Mouse (Mus musculus) heart, embryonic 14.5 days (tissue): Measurements from ENCODE around the gene Stac3. TPM values are rescaled to one million over a fixed set of nuclear protein-coding genes. Genes with fewer than 3 reads are reported as not detected.

Source experiments
- ATAC-seq: fragments of 200-750 bp; cut with Nextera tagmentation; 2 replicates; pipeline ENCODE4 v1.8.0; 2017; ENCODE audit warnings: low read depth, moderate TSS enrichment; ENCODE audit not compliant: insufficient number of reproducible peaks, insufficient read depth, low FRiP score
- H3K27ac ChIP-seq, 2 experiments: fragments of 200-500 bp in 1 of 2; fragments of 300-500 bp in 1 of 2; sonication (generic) in 1 of 2; replicated peaks in 1 of 2; 2 replicates each; pipeline ENCODE4 v1.5.1; 2012 to 2014; ENCODE audit warnings: low read depth in 2 of 2, low read length in 2 of 2, control low read depth in 1 of 2, mild to moderate bottlenecking in 1 of 2, mixed read lengths in 1 of 2; ENCODE audit not compliant: control insufficient read depth in 1 of 2, insufficient read depth in 1 of 2
- H3K27me3 ChIP-seq: fragments of 300-500 bp; sonication (generic); 2 replicates; pipeline ENCODE4 v1.6.1; 2014; ENCODE audit warnings: mild to moderate bottlenecking, low read length, control low read depth; ENCODE audit not compliant: control insufficient read depth, insufficient read depth
- H3K36me3 ChIP-seq: fragments of 300-500 bp; sonication (generic); 2 replicates; pipeline ENCODE4 v1.6.1; 2014; ENCODE audit warnings: mild to moderate bottlenecking, control low read depth, low read length, mixed read lengths; ENCODE audit not compliant: control insufficient read depth, insufficient read depth
- H3K4me1 ChIP-seq, 2 experiments: fragments of 200-500 bp in 1 of 2; fragments of 300-500 bp in 1 of 2; sonication (generic) in 1 of 2; 2 replicates each; pipeline ENCODE4 v1.6.1; 2012 to 2014; ENCODE audit warnings: low read length in 2 of 2, control low read depth in 1 of 2, mixed read lengths in 1 of 2; ENCODE audit not compliant: control insufficient read depth in 2 of 2, insufficient read depth in 2 of 2
- H3K4me2 ChIP-seq: fragments of 300-500 bp; sonication (generic); 2 replicates; pipeline ENCODE4 v1.6.1; 2014; ENCODE audit warnings: mild to moderate bottlenecking, low read length
- H3K4me3 ChIP-seq, 2 experiments: fragments of 200-500 bp in 1 of 2; fragments of 300-500 bp in 1 of 2; sonication (generic) in 1 of 2; 2 replicates each; pipeline ENCODE4 v1.5.1; 2012 to 2014; ENCODE audit warnings: low read length in 2 of 2, mild to moderate bottlenecking in 2 of 2, control low read depth in 1 of 2, low read depth in 1 of 2, moderate library complexity in 1 of 2; ENCODE audit not compliant: control insufficient read depth in 1 of 2, insufficient read depth in 1 of 2
- H3K9ac ChIP-seq: fragments of 300-500 bp; sonication (generic); 2 replicates; pipeline ENCODE4 v1.6.1; 2014; ENCODE audit warnings: mild to moderate bottlenecking, low read length
- H3K9me3 ChIP-seq: fragments of 300-500 bp; sonication (generic); 2 replicates; pipeline ENCODE4 v1.6.1; 2016; ENCODE audit warnings: low read length, control low read depth; ENCODE audit not compliant: control insufficient read depth
- WGBS: fragments of 180-500 bp; shearing (Covaris S2); extraction: QIAGEN DNeasy Blood & Tissue Kit; methylation state at CpG from one replicate; pipeline ENCODE4 v1.1.7; 2014; 5-methylcytosine and 5-hydroxymethylcytosine counted together
- polyA plus RNA-seq: library from polyadenylated mRNA; unstranded; fragments of >200 nt; fragmentation: Nextera tagmentation; extraction: Ambion mirVana; gene quantifications from 2 replicates; pipeline ENCODE4 v1.2.1, GENCODE M21; 2014

Stac3 gene
- polyA plus RNA-seq, 1 experiment from 2014 or later = 0.31 TPM

DNA sequence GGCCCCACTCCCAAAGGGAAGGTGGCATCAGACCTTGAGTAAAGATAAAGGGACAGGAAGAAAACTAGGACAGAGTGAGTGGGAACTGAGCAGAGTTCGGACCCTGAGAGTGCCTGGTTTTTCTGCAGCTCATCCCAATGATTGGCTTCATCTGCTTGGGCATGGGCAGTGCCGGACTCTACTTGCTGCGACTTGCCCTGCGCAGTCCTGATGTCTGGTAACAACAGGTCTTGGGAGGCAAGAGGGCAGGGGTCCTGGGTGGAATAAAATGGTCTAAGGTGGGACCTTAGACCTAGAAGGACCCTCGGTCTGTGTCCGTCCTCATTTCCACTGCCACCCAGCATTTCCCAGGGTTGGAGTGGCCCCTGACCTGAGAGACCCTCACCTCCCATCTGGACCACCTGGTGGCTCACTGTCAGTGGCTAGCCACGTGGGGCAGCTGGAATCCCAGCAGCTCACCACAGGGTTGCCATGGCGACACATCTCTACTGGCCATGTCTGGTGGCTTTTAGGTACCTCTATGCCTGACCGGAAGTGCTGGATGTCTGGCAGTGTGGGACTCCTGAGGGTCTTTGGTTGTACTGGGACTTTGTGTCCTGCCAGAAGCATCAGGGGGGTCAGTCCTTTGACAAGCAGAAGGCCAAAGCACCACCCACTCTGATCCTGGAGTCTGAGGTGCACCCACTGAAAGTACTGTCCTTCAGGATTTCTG is 13.9 kb downstream of the Stac3 start:
- H3K4me1 ChIP-seq = peaks cover 39 to 48% of the 10 kb centered on the region in 2 experiments
- H3K9ac ChIP-seq = 0 out of 2 replicates have a peak overlapping the region, but pooled peaks have one; percentile 69
- H3K9me3 ChIP-seq = no peaks in the 10 kb centered on the region
- no peak overlapping the region for H3K27ac ChIP-seq
- H3K4me2 ChIP-seq = peak overlapping the region; percentile 59
- H3K4me3 ChIP-seq = peak overlapping the region in 1 of 2 experiments; percentile 13; a peak in 2 of 4 replicates
- H3K27me3 ChIP-seq = peaks cover 53% of the 10 kb centered on the region
- 32% methylated on average over 9 of the region's 9 CpGs for WGBS
- no peak for ATAC-seq
- H3K36me3 ChIP-seq = peaks cover 31% of the 10 kb centered on the region

DNA sequence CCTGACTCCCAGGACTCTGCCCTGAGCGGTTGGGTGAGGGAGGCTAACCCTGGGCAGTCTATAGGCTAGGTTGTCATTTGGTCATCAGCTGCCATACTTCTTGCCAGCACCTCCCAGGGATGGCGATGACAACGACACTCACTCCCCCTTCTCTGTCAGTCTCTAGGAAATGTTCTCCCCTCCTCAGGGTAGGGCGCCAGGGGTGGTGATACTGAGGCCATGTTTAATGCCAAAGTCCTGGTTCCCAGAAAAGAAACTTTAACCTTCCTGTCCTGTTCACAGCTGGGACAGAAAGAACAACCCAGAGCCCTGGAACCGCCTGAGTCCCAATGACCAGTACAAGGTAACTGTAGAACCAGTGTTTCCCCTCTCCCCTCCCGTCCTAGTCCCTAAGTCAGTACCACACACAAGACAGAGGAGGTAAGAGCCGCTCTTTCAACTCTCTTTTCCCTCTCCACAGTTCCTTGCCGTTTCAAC is 14.5 kb downstream of the Stac3 start:
- Histone ChIP-seq H3K9me3 (no peaks in the 10 kb centered on the region), H3K4me1 (peaks cover 39 to 51% of the 10 kb centered on the region in 2 experiments), H3K27ac (peak overlapping the region; percentile 10 to 27; a peak in 1 of 4 replicates), H3K9ac (peak overlapping the region; percentile 69), H3K36me3 (peaks cover 36% of the 10 kb centered on the region), H3K4me3 (peak overlapping the region in 1 of 2 experiments; percentile 6; a peak in 2 of 4 replicates), H3K27me3 (peaks cover 47% of the 10 kb centered on the region), H3K4me2 (peak overlapping the region; percentile 59)
- no peak for ATAC-seq
- 29% methylated on average over 8 of the region's 8 CpGs for WGBS

DNA sequence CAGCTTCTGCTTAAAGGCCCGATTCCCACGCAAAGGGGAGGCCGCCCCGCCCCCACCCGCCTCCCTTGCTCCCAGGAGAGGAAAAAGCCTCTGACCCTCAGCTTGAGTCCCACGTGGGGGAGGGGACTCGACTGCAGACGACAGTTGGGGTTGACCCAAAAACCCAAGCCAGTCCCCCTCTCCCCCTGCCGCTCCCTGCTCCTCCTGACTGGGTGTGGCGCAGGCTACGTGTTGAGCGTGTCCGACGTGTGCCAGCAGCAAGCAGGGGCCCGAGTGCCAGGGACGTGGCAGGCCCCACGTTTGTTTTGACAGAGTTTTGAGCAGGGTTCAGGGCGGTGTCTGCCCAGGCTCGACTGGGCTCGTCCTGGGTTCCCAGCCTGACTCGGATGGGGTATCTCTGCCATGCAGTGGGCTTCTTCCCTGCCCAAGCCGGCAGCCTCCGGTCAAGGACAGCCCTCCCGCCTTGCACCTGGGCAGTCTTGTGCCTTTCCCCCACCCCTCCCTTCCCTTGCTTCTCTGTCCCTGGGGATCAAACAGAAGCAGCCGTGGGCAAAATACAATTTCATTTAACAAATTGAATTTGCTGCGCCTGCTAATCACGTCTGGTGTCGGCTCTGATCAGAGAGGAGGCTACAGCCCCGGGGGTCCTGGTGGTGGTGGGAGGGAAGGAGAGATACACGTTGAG is 15.2 kb downstream of the Stac3 start:
- WGBS = 12% methylated on average over 30 of the region's 30 CpGs
- Histone ChIP-seq H3K4me2 (peak overlapping the region; percentile 59), H3K9ac (peak overlapping the region; percentile 69), H3K27me3 (peaks cover 40% of the 10 kb centered on the region), H3K4me1 (peaks cover 40 to 55% of the 10 kb centered on the region in 2 experiments), H3K9me3 (no peaks in the 10 kb centered on the region), H3K4me3 (peak overlapping the region; percentile 6 to 22; a peak in 3 of 4 replicates), H3K27ac (peak overlapping the region in 1 of 2 experiments; percentile 47; a peak in 2 of 4 replicates), H3K36me3 (peaks cover 36% of the 10 kb centered on the region)
- ATAC-seq = peak; percentile 42

DNA sequence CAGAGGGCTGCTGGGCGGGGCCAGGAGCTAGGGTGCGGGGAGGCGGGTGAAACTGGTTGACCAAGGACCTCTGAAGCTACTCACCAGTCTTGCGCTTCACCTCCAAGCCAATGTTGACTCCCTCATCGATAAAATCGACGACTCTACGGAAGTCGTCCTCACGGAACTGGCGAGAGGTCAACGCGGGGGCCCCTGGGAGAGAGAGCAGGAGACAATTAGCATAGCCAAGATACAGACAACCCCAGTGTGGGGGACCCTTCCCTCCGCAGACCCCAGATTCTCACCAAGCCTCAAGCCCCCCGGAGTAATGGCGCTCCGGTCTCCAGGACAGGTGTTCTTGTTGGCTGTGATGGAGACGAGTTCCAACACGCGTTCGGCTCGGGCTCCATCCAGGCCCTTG is 16.5 kb downstream of the Stac3 start:
- H3K27me3 ChIP-seq = peaks cover 30% of the 10 kb centered on the region
- 92% methylated on average over 22 of the region's 22 CpGs for WGBS
- no peak overlapping the region for H3K27ac ChIP-seq

DNA sequence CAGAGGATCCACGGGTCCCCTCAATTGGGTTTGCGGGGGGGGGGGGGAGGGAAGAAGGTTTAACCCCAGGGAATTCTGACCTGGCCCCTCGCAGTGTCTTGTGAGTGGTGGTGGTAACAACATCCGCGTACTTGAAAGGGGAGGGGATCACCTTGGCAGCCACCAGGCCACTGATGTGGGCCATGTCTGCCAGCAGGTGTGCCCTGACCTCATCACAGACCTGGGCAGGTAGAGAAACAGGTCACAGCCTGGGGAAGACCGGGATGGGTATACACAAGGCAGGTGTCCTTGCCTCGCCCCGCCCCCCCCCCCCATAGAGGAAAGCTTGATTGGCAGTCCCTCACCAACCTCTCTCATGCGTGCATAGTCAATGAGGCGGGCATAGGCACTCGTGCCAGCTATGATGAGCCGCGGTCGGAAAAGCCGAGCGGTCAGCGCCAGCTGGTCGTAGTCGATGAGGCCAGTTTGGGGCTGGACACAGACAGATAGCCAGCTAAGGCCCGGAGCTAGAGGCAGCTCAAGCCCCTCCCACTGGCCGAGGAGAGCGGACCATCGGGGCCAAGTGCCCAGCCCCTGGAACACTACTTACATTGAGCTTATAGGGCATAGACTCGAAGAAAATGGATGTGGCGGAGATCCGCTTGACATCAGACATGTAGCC is 17.7 kb downstream of the Stac3 start:
- peaks cover 27 to 36% of the 10 kb centered on the region in 2 experiments for H3K4me1 ChIP-seq
- H3K9ac ChIP-seq = no peak overlapping the region
- no peaks in the 10 kb centered on the region for H3K9me3 ChIP-seq
- no peak overlapping the region for H3K4me3 ChIP-seq
- no peak overlapping the region for H3K27ac ChIP-seq
- WGBS = 95% methylated on average over 26 of the region's 26 CpGs
- H3K4me2 ChIP-seq = no peak overlapping the region
- H3K27me3 ChIP-seq = peaks cover 25% of the 10 kb centered on the region
- H3K36me3 ChIP-seq = peaks cover 36% of the 10 kb centered on the region
- ATAC-seq = no peak

More for the DNA sequence above, 16.5 kb downstream of the Stac3 start:
- peaks cover 37 to 48% of the 10 kb centered on the region in 2 experiments for H3K4me1 ChIP-seq
- ATAC-seq = no peak
- peaks cover 36% of the 10 kb centered on the region for H3K36me3 ChIP-seq
- no peak overlapping the region for H3K9ac ChIP-seq
- no peak overlapping the region for H3K4me3 ChIP-seq
- no peak overlapping the region for H3K4me2 ChIP-seq
- no peaks in the 10 kb centered on the region for H3K9me3 ChIP-seq

DNA sequence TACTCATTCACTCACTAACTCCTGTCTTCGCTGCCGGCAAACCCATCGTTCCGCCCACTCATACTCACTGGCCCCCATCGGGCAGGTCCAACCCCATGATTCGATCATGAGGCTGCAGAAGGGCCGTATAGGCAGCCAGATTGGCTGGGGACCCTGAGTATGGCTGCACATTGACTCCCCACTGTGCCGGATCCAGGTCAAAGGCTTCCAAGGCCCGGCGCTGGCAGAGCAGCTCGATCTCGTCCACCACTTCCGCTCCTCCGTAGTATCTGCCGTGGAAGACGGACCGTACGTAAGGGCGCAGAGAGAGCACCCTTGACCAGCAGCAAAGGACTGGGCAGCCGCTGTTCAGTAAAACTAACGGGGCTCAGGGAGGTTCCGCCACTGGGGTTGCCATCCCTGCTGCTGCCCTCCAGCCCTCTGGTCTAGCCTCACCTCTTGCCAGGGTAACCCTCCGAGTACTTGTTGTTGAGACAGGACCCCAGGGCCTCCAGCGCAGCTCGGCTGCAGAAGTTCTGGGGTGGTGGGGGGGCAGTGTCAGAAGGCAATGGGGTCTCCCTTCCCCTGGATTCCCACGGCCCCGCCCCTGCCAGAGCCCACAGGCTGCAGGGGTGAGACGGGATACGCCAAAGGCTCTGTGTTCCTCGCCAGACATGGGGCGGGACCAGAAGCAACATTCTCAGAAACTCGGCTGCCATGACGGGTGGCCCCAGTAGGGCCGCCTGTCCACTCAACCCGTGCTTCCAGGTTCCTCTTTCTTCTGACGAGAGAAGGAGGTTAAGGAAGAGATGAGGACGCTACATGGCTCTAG is 18.6 kb downstream of the Stac3 start:
- no peaks in the 10 kb centered on the region for H3K9me3 ChIP-seq
- 93% methylated on average over 37 of the region's 37 CpGs for WGBS
- H3K4me2 ChIP-seq = no peak overlapping the region; the same call in 1 of the 2 replicates
- peaks cover 25% of the 10 kb centered on the region for H3K27me3 ChIP-seq
- H3K36me3 ChIP-seq = peaks cover 36% of the 10 kb centered on the region
- no peak overlapping the region for H3K4me3 ChIP-seq
- H3K9ac ChIP-seq = no peak overlapping the region
- ATAC-seq = no peak
- H3K27ac ChIP-seq = no peak overlapping the region
- peaks cover 25 to 30% of the 10 kb centered on the region in 2 experiments for H3K4me1 ChIP-seq
